Mouse (Mus musculus) T-cell, adult 2 months (primary cell): ENCODE results near the gene 4933414I15Rik.

Experiments
- DNase-seq: peaks from one replicate; pipeline ENCODE4 v3.0.0; 2022; ENCODE audit warnings: low spot score

The 4933414I15Rik gene

GRCm38 (mm10) chr11:50943506-50943905, at the start of gene 4933414I15Rik:
4933414I15Rik (minus strand) TSS chr11:50943765.
- DNase-seq = no peak

DNA sequence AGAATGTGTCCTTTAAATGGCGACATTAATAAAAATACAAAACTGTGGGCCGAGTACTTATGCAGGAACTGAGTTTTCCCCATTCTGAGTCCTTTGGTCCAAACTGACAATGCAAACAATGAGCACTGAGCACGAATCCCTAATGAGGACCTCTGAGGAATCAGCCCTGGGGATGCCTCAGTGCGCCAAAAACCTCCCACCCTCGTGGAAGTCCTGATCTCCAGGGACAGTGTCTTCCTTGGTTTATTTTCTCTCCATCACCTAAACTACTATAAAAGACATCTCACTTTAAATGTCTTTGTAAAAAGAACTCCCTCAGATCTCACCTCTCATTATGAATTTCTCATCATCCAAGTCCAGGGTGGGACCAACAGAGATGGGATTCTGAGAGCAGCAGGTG, 38.1 kb upstream of the 4933414I15Rik start, which contains the start of gene Olfr1377:
Gene Olfr1377, plus strand, starts transcription at position 301 of the 400 bp plus-strand sequence.
- no peak for DNase-seq

- no peak for DNase-seq
Observed at GRCm38 (mm10) chr11:50977216-50977615, 33.7 kb upstream of the 4933414I15Rik start.

DNA sequence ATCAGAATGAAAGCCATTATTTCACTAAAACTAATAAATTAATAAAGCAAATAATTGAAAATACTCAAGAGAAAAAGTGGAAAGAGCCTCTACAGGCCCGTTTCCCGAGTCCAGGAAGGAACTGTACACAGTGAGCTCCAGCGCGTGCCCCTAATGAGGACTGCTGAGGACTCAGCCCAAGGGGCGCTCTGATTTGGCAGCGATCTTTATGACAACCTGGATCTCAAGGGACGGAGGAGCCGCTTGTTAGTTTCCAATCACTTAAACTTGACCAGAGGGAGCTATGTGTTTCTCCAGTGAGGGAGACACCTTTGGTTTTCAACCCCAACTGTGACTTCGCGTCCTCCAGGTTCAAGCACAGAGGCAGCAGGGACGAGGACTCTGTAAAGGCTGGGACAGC, 22.7 kb upstream of the 4933414I15Rik start, which contains the start of gene Olfr1378:
Gene Olfr1378, plus strand, starts transcription at position 301 of the 400 bp plus-strand sequence.
- no peak for DNase-seq

- no peak for DNase-seq
Observed at GRCm38 (mm10) chr11:50964886-50965285, 21.3 kb upstream of the 4933414I15Rik start.

- DNase-seq = no peak
Observed at GRCm38 (mm10) chr11:50953665-50954064, 10.1 kb upstream of the 4933414I15Rik start, which contains the start of gene Prop1. Prop1 (minus strand) TSS chr11:50953765.

DNA sequence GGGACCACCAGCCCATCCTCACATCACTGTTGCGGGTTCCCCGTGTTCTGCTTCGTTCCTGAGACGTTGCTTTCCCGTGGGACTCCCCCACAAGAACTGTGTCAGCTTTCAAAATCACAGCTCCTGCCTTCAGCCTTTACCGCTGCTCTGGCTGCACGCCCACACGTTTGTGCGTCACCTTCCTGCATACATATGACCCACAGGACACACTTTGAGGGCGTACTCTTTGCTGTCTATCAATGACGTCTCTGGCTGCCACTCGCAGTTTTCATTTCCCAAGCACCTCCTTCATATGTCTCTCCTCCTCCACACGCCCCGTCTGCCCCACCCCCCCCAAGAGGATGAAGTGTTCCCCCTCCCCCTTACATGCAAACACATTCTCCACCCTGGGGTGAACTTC, 8.7 kb upstream of the 4933414I15Rik start:
- peak; percentile 15 for DNase-seq

- DNase-seq = no peak
Observed at GRCm38 (mm10) chr11:50942386-50942785, 1.2 kb downstream of the 4933414I15Rik start.

DNA sequence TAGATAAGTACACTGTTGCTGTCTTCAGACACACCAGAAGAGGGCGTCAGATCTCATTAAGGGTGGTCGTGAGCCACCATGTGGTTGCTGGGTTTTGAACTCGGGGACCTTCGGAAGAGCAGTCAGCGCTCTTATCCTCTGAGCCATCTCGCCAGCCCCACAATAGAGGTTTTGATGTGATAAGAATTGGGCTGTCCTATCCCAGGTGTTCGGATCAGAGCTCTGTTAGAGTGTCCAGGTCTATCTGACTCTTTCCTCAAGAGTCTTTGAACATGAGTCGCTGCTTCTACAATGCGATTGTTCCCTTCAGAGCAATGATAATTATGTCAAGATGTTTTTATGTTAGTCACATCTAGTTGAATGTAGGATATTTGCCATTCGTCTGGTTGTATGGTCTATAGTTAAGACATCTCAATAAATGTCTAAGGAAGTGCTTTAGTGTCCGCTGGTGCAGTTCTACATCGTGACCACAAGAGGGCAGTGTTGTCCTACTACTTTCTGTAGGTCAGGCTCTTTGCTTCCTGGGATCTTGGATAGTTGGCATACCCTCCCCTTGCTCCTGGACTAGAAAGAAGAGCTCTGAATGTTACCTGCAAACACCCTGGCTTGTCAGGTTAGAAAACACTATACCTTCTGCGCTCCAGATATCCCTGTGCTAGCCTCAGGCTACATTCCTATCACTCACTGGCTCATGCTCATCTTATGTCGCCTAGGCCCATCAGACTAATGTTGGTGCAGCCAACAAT, 3.8 kb downstream of the 4933414I15Rik start:
- no peak for DNase-seq

GRCm38 (mm10) chr11:50938435-50938834, 5.1 kb downstream of the 4933414I15Rik start:
- no peak for DNase-seq

DNA sequence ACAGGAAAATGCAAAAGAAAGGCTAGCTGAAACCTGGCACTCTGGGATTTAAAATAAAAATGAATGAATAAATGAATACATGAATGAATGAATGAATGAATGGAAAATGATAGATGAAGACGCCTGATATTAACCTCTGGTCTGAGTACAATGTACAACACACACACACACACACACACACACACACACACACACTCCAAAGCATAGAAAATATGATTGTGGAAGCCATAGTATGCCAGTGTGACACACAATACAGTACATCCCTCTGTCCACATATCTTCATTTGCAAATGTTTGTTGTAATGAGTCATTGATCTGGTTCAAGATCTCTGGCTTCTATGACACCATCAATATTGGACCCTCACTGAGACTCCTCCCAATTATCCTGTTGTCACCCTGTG, 11.5 kb downstream of the 4933414I15Rik start:
- no peak for DNase-seq

DNA sequence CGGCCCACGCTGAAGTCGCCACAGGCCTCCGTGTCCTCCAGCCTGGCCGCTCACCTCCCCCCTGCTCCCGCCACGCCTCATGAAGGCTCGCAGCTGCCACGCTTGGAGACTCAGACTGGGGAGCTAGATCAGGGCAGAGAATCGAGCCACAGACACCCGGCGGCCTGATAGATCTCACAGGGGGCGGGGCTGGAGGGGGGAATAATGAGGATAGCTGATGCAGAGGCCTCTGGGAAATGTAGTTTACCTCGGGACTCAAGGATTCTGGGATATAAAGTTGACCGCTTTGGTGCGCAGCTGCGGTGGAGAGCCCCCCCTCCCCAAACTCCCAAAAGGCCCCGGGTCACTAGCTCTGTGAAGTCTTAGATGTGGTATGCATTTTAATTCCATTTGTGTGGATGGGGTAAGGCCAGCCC, 12.1 kb downstream of the 4933414I15Rik start, which contains the start of gene Zfp354b:
Gene Zfp354b, minus strand, starts transcription at position 183 of the 416 bp plus-strand sequence.
- peak; percentile 45 for DNase-seq

GRCm38 (mm10) chr11:50931021-50931420, 12.5 kb downstream of the 4933414I15Rik start:
- DNase-seq = no peak

GRCm38 (mm10) chr11:50930469-50931014, 13.0 kb downstream of the 4933414I15Rik start:
- no peak for DNase-seq

DNA sequence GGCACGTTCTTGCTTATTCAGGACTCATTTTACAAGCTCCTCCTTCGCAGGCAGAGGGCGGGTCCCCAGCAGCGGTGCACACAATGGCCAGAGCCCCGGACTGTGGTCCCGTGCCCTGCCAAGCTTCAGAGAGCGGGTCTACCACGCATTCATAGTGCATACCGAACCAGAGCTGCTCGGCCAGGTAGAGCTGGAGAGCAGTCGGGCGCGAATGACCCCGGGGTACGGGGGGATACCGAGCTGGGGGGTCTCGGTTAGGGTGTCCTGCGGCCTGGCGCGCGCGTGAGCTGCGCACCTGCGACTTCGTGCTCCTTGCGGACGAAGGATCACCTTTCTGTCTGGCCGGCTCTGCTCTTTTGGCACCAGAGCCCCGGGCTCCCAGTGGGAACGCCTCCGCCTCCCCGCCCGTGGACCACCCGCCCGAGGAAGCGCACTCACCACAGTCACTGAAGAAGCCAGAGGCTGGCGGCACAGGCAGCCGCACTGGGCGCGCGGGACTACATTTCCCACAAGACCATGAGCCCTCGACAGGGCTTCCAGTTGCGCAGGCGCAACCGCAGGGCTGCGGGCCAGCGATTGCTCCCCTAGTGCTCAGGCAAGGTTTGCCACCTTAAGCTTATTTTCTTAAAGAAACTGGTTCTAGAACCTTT, 27.8 kb downstream of the 4933414I15Rik start, which contains the start of gene Zfp2:
Gene Zfp2, minus strand, starts transcription at position 495 of the 650 bp plus-strand sequence.
- peak; percentile 93 for DNase-seq

- DNase-seq = no peak
Observed at GRCm38 (mm10) chr11:50914461-50914860, 29.1 kb downstream of the 4933414I15Rik start.

DNA sequence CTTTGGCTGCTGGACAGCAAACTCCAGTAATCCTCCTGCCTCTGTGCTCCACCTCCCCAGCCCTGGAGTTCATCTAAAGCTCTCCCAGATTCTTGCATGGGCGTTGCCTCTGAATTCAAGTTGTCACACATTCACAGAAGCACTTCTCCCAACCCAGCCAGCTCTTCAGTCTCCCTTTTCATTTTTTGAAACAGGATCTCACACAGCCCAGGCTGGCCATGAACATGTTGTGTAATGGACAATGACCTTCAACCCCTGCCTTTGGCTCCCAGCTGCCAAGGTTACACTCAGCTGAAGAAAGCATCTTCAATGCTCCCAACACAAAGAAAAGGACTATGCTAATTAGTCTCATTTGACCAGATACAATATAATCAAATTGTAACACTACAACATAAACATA, 30.3 kb downstream of the 4933414I15Rik start:
- no peak for DNase-seq

DNA sequence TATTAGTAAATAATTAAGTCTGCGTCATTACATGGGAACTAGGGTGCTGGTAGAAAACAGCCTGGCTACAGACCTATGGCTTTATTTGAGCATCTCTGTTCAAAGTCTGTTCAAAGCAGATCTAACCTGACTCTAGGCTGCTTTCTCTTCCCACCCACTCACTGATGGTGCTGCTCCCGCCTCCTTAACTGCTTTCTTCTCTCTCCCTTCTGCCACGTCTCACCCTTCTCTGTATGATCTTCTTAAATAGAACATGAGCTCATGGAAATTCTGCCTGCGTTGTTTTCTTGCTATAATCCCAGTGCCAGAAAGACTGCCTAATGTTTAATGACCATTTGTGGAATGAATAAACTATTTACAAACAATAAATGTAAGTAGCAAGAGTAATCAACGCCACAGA, 35.4 kb downstream of the 4933414I15Rik start:
- no peak for DNase-seq

GRCm38 (mm10) chr11:50897359-50897758, 46.2 kb downstream of the 4933414I15Rik start:
- no peak for DNase-seq

- no peak for DNase-seq
Observed at GRCm38 (mm10) chr11:50892441-50892840, 51.1 kb downstream of the 4933414I15Rik start.
